Mouse (Mus musculus): ENCODE data around the gene Ifi47. TPM values are rescaled to one million over a fixed set of nuclear protein-coding genes. Genes with fewer than 3 reads are reported as not detected.

Ifi47 gene
- polyA plus RNA-seq (2012; rRNA removed): 3.7 and 4.6 TPM in 2 replicates

DNA sequence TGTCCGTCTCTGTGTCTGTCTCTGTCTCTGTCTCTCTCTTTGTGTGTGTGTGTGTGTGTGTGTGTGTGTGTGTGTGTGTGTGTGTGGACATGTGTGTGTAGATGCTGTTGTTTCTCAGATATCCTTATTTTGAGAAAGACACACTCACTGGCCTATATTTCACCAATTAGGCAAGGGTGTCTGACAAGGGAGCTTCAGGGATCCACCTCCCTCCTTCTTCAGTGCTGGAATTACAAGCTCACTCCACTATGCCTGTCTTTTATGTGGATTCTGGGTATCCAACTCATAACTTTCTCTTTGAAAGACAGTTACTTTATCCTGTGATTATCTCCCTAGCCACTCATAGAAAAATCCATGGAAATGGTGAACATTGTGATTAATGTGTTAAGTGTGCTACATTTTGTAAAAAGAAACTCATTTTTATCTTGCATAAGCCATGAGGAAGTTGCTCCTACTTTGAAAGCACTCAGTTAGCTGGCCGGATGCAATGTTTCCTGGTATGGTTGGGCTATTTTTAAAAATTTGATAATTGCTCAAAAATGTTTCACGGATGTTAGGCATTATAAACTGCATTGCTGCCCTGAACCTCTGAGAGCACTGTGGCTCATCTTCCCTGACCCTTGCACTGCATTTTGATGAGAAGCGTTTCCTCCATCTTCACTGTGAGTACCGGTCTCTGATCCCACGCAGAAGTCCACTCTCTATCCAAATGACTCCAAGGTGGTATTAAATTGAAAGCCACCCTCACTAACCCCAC, at the start of gene Ifi47:
TSS of gene Ifi47 (plus strand) at position 587 of the 757 bp plus-strand sequence.

DNA sequence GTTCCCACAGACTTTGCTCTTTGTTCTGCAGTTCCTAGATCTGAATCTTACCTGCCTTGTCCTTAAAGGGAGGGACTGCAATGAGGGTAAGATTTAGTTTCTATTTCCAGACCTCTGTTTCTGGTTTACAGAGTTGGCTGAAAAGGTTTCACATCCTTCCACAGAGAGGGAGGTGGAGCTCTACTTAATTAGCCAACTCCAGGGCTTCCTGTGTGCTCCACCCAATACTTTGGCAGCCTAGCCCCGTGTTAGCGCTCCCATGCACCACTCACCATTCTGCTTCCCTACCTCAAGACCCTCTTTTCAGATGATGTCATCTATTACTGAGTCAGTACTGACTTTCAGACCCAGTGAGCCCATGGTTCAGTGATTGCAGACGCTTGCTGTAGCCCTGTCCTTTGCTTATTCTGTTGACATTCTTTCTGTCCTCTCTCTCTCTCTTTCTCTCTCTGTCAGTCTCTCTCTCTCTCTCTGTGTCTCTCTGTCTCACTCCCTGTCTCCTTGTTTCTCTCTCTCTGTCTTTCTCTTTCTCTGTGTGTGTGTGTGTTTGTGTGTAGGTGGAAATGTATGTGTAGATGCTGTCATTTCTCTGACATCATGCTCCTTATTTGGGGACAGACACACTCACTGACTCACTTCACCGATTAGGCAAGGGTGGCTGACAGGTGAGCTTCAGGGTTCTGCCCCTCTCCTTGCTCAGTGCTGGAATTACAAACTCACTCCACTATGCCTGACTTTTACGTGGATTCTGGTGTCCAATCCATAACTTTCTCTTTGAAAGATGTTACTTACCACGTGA, 25.1 kb upstream of the Ifi47 start, which contains the start of gene 9930111J21Rik2:
TSS of gene 9930111J21Rik2 (minus strand) at position 150 of the 799 bp plus-strand sequence.

DNA sequence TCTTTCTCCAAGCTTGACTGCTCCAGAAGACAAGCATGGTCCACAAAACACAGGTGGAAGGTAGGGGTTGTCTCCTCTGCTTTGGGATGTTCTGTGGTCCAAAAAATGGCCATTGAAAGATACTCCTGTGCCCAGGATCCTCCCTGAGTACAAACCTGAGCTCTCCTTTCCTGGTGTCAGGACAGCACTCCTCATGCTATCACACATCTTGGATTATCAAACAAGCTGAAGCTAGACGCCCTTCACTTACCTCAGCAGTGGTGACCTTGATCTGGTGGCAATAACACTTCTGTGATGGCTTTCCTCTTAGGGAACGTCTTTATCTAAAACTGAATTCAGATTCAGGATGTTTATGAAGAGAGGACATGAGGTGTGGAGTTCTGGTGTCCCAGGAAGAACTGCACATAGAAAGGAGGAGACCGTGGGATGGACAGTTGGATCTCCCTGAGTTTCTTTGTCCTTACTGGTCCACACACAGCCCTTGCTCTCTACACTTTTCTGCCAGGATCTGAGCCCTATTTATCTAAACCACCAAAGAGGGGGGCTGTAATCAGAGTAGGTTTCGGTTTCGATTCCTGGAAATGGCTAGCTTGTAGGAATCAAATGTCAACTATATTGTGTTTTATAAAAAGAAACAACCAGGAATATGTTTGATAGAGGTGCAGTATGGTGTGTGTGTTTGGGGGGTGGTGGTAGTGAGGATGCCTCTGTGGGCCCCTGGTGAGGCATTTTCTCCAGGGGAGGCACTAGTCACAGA, 12.5 kb upstream of the Ifi47 start, which contains the start of gene Tgtp2:
TSS of gene Tgtp2 (minus strand) at position 494 of the 757 bp plus-strand sequence.

DNA sequence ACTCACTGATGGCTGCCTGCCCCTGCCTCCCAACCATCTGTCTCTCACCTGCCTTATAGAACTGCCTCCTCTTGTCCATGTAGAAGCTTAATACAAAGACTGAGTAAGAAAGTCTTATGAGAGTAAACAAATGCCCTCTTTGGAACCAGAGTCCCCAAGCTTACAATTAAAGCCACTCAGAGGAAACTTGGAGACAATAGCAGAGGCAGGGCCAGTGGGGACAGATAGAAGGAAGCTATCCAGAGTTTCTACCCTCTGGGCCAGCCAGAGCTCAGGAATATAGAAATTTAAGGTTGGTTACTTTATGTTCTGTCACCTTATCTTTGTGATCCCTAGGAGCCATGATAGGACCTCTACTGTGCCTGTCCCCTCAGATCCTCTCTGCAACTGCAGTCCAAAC, 38.4 kb downstream of the Ifi47 start, which contains the start of gene Olfr1396:
TSS of gene Olfr1396 (minus strand) at position 101 of the 400 bp plus-strand sequence.

DNA sequence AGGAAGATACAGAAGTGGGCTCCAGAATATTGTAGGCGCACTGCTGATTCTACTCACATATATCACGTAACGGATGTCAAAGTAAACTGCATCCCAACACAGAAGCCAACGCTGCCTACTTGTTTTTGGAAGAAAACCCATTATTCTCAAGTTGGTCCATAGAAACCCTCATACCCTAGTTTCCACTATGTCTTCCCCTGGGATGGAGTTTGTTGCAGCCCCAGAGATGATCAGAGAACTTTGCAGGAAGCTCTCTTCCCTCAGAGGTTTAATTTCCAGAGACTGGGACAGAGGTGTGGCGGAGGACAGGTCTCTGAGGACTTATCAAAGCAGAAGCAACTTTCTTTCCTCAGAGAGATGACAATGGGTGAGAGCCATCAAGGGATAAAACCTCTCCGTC, 65.6 kb downstream of the Ifi47 start, which contains the start of gene Olfr1395:
TSS of gene Olfr1395 (plus strand) at position 301 of the 400 bp plus-strand sequence.

Other genes with a start within 250 kb of the Ifi47 start
- gene Gm12184, start 249.9 kb upstream of the Ifi47 start, polyA plus RNA-seq (2012; rRNA removed): 11.3 and 14.5 TPM in 2 replicates
- 13.2 and 17.2 TPM in 2 replicates for gene Irgm1, start 204.9 kb upstream of the Ifi47 start, polyA plus RNA-seq (2012; rRNA removed)
- gene Gm5431, start 174.4 kb upstream of the Ifi47 start, polyA plus RNA-seq (2012; rRNA removed): 0.19 and 0.29 TPM in 2 replicates
- gene Psme2b, start 130.4 kb upstream of the Ifi47 start, polyA plus RNA-seq (2012; rRNA removed): 0.66 and 1.5 TPM in 2 replicates
- gene Olfr56, start 97.7 kb upstream of the Ifi47 start, polyA plus RNA-seq (2012; rRNA removed): 0.15 and 0.20 TPM in 2 replicates
- 0.29 and 0.32 TPM in 2 replicates for gene 9930111J21Rik1, start 97.2 kb upstream of the Ifi47 start, polyA plus RNA-seq (2012; rRNA removed)
- 0.01 TPM in 2 replicates for gene Gm12185, start 84.4 kb upstream of the Ifi47 start, polyA plus RNA-seq (2012; rRNA removed)
- gene Tgtp1, start 82.4 kb upstream of the Ifi47 start, polyA plus RNA-seq (2012; rRNA removed): 0.50 and 0.55 TPM in 2 replicates
- gene 9930111J21Rik2, start 25.3 kb upstream of the Ifi47 start, polyA plus RNA-seq (2012; rRNA removed): 0.64 and 0.95 TPM in 2 replicates
- 0.33 and 0.53 TPM in 2 replicates for gene Tgtp2, start 12.4 kb upstream of the Ifi47 start, polyA plus RNA-seq (2012; rRNA removed)
- 0.02 TPM in 1 of 2 replicates, not detected in the other for gene Olfr1396, start 38.3 kb downstream of the Ifi47 start, polyA plus RNA-seq (2012; rRNA removed)
- not detected in 2 replicates for gene Olfr1395, start 65.7 kb downstream of the Ifi47 start, polyA plus RNA-seq (2012; rRNA removed)
- gene Olfr1394, start 77.8 kb downstream of the Ifi47 start, polyA plus RNA-seq (2012; rRNA removed): not detected in 2 replicates
- 0.63 and 0.68 TPM in 2 replicates for gene Btnl9, start 110.6 kb downstream of the Ifi47 start, polyA plus RNA-seq (2012; rRNA removed)
- 5.8 and 6.9 TPM in 2 replicates for gene Zfp62, start 126.7 kb downstream of the Ifi47 start, polyA plus RNA-seq (2012; rRNA removed)
- 22.4 and 25.0 TPM in 2 replicates for gene Mgat1, start 167.6 kb downstream of the Ifi47 start, polyA plus RNA-seq (2012; rRNA removed)
- 0.05 TPM in 2 replicates for gene Olfr1393, start 201.7 kb downstream of the Ifi47 start, polyA plus RNA-seq (2012; rRNA removed)
- gene Olfr1392, start 208.7 kb downstream of the Ifi47 start, polyA plus RNA-seq (2012; rRNA removed): 0.01 TPM in 2 replicates
- gene Olfr10, start 228.2 kb downstream of the Ifi47 start, polyA plus RNA-seq (2012; rRNA removed): not detected in 2 replicates
- gene Olfr1391, start 246.2 kb downstream of the Ifi47 start, polyA plus RNA-seq (2012; rRNA removed): not detected in 2 replicates